Mouse (Mus musculus): ENCODE data around the gene Uchl5. TPM values are rescaled to one million over a fixed set of nuclear protein-coding genes. Genes with fewer than 3 reads are reported as not detected.

The Uchl5 gene
- polyA plus RNA-seq, 1 experiment from 2014 or later: 74.6 TPM

DNA sequence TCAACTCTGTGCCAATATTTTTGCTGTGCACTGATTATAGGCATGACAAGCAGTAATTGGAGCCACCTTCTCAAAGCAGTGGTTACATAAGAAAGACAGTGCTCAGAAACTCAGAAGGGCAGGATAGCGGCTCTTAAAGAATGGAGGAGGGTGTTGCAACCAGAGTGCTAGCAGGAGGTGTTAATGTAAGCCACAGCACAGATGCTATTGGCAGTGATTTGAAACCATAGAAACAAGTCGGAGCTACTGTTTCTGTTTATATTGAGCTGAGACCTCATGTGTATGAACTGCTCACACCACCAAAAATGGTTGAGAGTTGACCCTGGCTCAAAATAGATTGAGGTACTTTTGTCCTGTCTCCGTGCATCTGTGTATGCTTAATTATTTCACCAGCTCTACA lies 53.6 kb downstream of the Uchl5 start:
- no peak overlapping the region for H3K9ac ChIP-seq (ENCODE audit: low read depth, low read length)
- no peaks in the 10 kb centered on the region for H3K4me1 ChIP-seq (replicated peaks; ENCODE audit: control insufficient read depth, insufficient read depth, low read length)
- DNase-seq (ENCODE audit: low spot score): no peak
- no peak overlapping the region for H3K27ac ChIP-seq (ENCODE audit: low read depth, low read length)
- H3K9me3 ChIP-seq (ENCODE audit: control insufficient read depth, low read length): no peaks in the 10 kb centered on the region
- no peak overlapping the region for H3K4me3 ChIP-seq (ENCODE audit: low read depth, low read length)
- ATAC-seq (ENCODE audit: low FRiP score): no peak
- H3K36me3 ChIP-seq (ENCODE audit: control insufficient read depth, insufficient read depth, low read length): no peaks in the 10 kb centered on the region
- H3K4me2 ChIP-seq (replicated peaks; ENCODE audit: low read depth, low read length): no peak overlapping the region
- 74% methylated on average over 3 of the region's 3 CpGs for WGBS
- no peaks in the 10 kb centered on the region for H3K27me3 ChIP-seq (ENCODE audit: control insufficient read depth, insufficient read depth, low read length)

DNA sequence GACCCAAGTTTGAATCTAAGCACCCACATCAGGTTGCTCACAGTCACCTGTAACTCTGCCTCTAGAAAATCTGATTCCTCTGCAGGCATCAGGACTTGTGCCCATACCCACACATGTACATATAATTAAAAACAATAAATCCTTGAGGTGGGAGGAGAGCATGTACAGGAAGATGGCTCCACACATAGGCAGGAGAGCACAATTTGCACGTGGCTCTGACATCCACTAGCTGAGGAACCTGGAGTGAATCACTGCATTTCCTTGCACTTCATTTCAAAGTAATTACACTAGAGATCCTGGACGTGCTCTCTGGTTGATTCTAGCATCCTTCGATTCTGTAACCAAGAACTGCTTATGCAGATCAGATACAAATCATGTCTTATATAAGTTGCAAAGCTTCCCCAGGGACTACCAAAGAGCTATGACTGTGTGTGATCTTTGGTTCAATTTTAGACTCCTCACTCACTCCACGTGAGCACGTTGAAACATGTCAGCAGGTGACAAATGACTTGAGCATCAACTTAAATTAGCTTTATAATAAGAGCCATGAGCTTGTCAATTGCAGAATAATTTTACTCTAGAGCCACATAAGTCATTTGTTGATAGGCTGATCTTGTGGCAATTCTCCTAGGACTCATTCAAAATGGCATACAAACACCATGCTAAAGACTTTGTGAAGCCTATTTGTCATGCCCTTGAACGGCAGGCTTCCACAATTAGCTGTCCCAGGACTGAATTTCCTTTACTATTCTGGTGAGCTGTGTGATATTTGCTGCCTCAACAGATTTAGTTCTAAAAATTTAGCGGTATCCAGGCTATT lies 59.5 kb downstream of the Uchl5 start:
- ATAC-seq (ENCODE audit: low FRiP score): peak; percentile 67
- Histone ChIP-seq H3K4me2 (replicated peaks; ENCODE audit: low read depth, low read length) (no peak overlapping the region), H3K9me3 (ENCODE audit: control insufficient read depth, low read length) (no peaks in the 10 kb centered on the region), H3K4me1 (replicated peaks; ENCODE audit: control insufficient read depth, insufficient read depth, low read length) (no peaks in the 10 kb centered on the region), H3K9ac (ENCODE audit: low read depth, low read length) (no peak overlapping the region), H3K4me3 (ENCODE audit: low read depth, low read length) (no peak overlapping the region), H3K27ac (ENCODE audit: low read depth, low read length) (no peak overlapping the region), H3K27me3 (ENCODE audit: control insufficient read depth, insufficient read depth, low read length) (no peaks in the 10 kb centered on the region), H3K36me3 (ENCODE audit: control insufficient read depth, insufficient read depth, low read length) (no peaks in the 10 kb centered on the region)
- DNase-seq (ENCODE audit: low spot score): no peak
- 53% methylated on average over 7 of the region's 7 CpGs for WGBS

DNA sequence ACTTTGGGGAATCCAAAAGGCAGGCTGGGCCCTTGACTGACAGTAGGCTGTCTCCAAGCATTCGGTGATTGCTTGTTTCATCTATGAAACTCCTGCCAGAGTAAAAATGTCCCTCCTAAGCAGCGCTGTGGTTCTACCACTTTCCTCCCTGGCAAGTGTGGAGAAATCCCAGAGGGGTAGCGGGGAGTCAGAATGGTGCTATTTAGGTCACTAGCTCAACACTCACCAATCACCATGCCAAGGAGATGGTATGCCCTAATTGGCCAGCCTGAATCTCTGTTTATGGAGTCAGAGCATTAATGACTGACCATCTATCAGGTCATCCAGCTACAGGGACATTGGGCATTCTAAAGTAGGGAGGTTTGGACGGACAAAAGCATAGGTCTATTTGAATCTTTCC lies 60.6 kb downstream of the Uchl5 start:
- WGBS: 91% methylated on average over 4 of the region's 4 CpGs
- Histone ChIP-seq H3K36me3 (ENCODE audit: control insufficient read depth, insufficient read depth, low read length) (no peaks in the 10 kb centered on the region), H3K9me3 (ENCODE audit: control insufficient read depth, low read length) (no peaks in the 10 kb centered on the region), H3K4me3 (ENCODE audit: low read depth, low read length) (no peak overlapping the region), H3K4me1 (replicated peaks; ENCODE audit: control insufficient read depth, insufficient read depth, low read length) (no peaks in the 10 kb centered on the region), H3K4me2 (replicated peaks; ENCODE audit: low read depth, low read length) (no peak overlapping the region), H3K9ac (ENCODE audit: low read depth, low read length) (no peak overlapping the region), H3K27me3 (ENCODE audit: control insufficient read depth, insufficient read depth, low read length) (no peaks in the 10 kb centered on the region), H3K27ac (ENCODE audit: low read depth, low read length) (no peak overlapping the region)
- ATAC-seq (ENCODE audit: low FRiP score): no peak
- DNase-seq (ENCODE audit: low spot score): no peak

DNA sequence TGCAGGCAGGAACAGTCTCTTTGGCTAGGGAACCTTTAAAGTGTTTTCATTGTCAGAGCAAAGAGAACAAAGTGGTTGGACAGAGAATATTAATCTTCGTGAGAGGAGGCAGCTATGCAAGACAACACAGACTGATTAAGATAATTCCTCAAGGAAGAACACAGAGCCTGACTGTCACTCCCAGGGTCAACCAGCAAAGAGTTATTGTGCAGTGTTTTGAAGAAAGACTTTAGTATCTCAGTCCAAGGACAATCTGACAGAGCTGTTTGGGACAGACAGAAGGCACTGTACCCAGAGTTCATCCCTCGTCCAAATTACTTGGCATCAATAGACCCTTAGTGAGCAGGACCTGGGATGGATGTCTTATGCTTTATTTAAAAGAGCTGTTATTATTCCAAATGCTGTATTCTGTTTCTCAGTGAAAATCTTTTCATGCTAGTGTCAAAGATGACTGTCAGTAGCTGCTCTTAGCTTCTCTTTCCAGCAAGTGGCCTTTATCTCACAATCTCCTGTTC lies 61.9 kb downstream of the Uchl5 start:
- Histone ChIP-seq H3K4me2 (replicated peaks; ENCODE audit: low read depth, low read length) (no peak overlapping the region), H3K36me3 (ENCODE audit: control insufficient read depth, insufficient read depth, low read length) (no peaks in the 10 kb centered on the region), H3K9ac (ENCODE audit: low read depth, low read length) (no peak overlapping the region), H3K4me1 (replicated peaks; ENCODE audit: control insufficient read depth, insufficient read depth, low read length) (no peaks in the 10 kb centered on the region), H3K4me3 (ENCODE audit: low read depth, low read length) (no peak overlapping the region), H3K27me3 (ENCODE audit: control insufficient read depth, insufficient read depth, low read length) (no peaks in the 10 kb centered on the region), H3K9me3 (ENCODE audit: control insufficient read depth, low read length) (no peaks in the 10 kb centered on the region), H3K27ac (ENCODE audit: low read depth, low read length) (no peak overlapping the region)
- ATAC-seq (ENCODE audit: low FRiP score): no peak
- 64% methylated on average over 2 of the region's 2 CpGs for WGBS
- no peak for DNase-seq (ENCODE audit: low spot score)

DNA sequence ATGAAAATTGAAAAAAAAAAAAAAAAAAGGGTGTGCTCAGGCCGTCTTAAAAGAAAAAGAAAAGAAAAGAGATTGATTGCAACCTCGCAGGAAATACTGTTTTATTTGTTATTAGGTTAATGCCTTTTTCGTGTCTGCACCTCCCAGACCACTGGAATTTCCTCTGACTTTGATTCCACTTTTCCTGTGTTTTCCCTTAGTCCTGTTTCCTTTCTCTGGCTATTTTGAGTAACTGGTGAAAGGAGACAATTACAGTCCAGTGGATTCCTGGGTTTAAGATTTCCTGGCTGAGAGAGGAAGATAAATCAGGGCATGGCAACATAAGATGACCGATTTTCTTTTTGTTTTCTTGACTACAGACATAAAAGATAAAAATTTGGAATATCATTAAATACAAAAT lies 75.3 kb downstream of the Uchl5 start:
- no peaks in the 10 kb centered on the region for H3K27me3 ChIP-seq (ENCODE audit: control insufficient read depth, insufficient read depth, low read length)
- no peak overlapping the region for H3K4me2 ChIP-seq (replicated peaks; ENCODE audit: low read depth, low read length)
- DNase-seq (ENCODE audit: low spot score): no peak
- WGBS: 67% methylated on average over 4 of the region's 4 CpGs
- no peaks in the 10 kb centered on the region for H3K9me3 ChIP-seq (ENCODE audit: control insufficient read depth, low read length)
- no peak overlapping the region for H3K4me3 ChIP-seq (ENCODE audit: low read depth, low read length)
- no peaks in the 10 kb centered on the region for H3K36me3 ChIP-seq (ENCODE audit: control insufficient read depth, insufficient read depth, low read length)
- H3K9ac ChIP-seq (ENCODE audit: low read depth, low read length): no peak overlapping the region
- no peak overlapping the region for H3K27ac ChIP-seq (ENCODE audit: low read depth, low read length)
- ATAC-seq (ENCODE audit: low FRiP score): no peak
- H3K4me1 ChIP-seq (replicated peaks; ENCODE audit: control insufficient read depth, insufficient read depth, low read length): no peaks in the 10 kb centered on the region

DNA sequence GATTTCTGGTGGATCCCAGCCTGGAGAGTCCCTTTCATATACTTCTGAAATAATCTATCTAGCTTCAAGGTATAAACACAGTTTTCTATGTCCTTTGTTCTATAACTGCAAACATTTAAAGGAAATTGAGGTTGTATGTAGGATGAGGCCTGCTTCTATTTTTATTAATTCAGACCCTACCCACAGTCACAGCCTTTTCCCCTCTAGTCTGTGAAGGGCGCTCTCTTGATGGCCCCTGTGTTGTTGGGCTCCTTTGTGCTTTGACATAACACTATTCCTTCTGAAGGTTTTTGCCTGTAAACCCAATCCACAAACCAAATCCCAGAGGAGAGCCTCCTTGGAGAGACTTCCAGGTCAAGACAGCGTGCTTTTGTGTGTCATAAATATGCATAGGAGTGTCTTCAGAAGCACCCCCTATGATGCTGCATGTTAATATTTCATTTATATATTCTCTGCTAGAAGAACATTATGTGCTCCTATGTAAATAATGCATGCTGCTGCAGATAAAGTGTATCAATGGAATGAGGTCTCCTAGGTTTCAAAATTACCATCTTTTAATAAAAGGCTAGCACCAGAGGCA lies 75.8 kb downstream of the Uchl5 start:
- DNase-seq (ENCODE audit: low spot score) (no peak), ATAC-seq (ENCODE audit: low FRiP score) (peak; percentile 25; the same call in 1 of the 2 replicates)
- no peaks in the 10 kb centered on the region for H3K4me1 ChIP-seq (replicated peaks; ENCODE audit: control insufficient read depth, insufficient read depth, low read length)
- no peak overlapping the region for H3K9ac ChIP-seq (ENCODE audit: low read depth, low read length)
- no peak overlapping the region for H3K27ac ChIP-seq (ENCODE audit: low read depth, low read length)
- H3K9me3 ChIP-seq (ENCODE audit: control insufficient read depth, low read length): no peaks in the 10 kb centered on the region
- H3K27me3 ChIP-seq (ENCODE audit: control insufficient read depth, insufficient read depth, low read length): no peaks in the 10 kb centered on the region
- H3K4me2 ChIP-seq (replicated peaks; ENCODE audit: low read depth, low read length): no peak overlapping the region
- H3K4me3 ChIP-seq (ENCODE audit: low read depth, low read length): no peak overlapping the region
- WGBS: 73% methylated on average over 2 of the region's 2 CpGs
- no peaks in the 10 kb centered on the region for H3K36me3 ChIP-seq (ENCODE audit: control insufficient read depth, insufficient read depth, low read length)

DNA sequence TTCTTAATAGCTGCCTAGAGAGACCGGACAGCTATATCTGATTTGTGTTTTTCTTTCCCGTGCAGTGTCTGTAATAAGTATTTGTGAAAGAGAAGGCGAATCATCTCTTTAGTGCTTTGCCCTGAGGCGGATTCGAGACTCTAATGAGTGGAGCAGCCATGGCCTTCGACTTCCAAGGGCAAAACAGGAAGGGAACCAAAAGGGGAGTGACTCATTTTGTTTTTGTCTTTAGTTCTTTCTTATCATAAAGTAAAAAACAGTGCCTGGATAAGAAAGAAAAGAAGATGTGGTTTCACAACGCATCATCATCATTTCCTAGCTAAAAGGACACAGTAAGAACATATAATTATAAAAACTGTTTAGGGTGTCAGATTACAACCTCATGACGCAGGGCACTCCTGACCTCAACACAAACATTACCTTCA lies 76.6 kb downstream of the Uchl5 start:
- no peaks in the 10 kb centered on the region for H3K27me3 ChIP-seq (ENCODE audit: control insufficient read depth, insufficient read depth, low read length)
- no peak overlapping the region for H3K4me2 ChIP-seq (replicated peaks; ENCODE audit: low read depth, low read length)
- H3K9ac ChIP-seq (ENCODE audit: low read depth, low read length): no peak overlapping the region
- DNase-seq (ENCODE audit: low spot score): no peak
- ATAC-seq (ENCODE audit: low FRiP score): peak; percentile 33; the same call in 1 of the 2 replicates
- H3K27ac ChIP-seq (ENCODE audit: low read depth, low read length): no peak overlapping the region
- H3K9me3 ChIP-seq (ENCODE audit: control insufficient read depth, low read length): no peaks in the 10 kb centered on the region
- 74% methylated on average over 8 of the region's 8 CpGs for whole genome bisulfite sequencing
- H3K4me1 ChIP-seq (replicated peaks; ENCODE audit: control insufficient read depth, insufficient read depth, low read length): no peaks in the 10 kb centered on the region
- no peaks in the 10 kb centered on the region for H3K36me3 ChIP-seq (ENCODE audit: control insufficient read depth, insufficient read depth, low read length)
- no peak overlapping the region for H3K4me3 ChIP-seq (ENCODE audit: low read depth, low read length)

DNA sequence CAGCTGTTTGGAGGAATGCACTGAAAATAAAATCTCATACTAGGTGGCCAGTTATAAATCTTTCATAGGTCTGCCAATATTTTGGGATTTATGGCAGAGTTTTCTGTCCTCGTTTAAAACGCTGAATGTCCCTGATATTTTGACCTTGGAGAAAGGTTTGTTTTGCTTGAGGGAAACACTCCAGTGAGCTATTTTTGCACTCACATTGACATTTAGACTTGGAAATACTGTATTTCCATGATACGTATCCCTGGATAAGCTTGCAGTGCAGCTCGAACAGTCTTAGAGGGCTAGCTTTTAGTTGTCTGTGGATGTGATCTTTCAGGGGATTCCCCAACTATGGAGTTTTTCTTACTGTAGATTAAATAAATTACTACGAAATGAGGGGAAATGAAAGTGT lies 78.6 kb downstream of the Uchl5 start:
- no peak overlapping the region for H3K4me2 ChIP-seq (replicated peaks; ENCODE audit: low read depth, low read length)
- no peak overlapping the region for H3K4me3 ChIP-seq (ENCODE audit: low read depth, low read length)
- no peak overlapping the region for H3K27ac ChIP-seq (ENCODE audit: low read depth, low read length)
- H3K9ac ChIP-seq (ENCODE audit: low read depth, low read length): no peak overlapping the region
- H3K27me3 ChIP-seq (ENCODE audit: control insufficient read depth, insufficient read depth, low read length): no peaks in the 10 kb centered on the region
- H3K4me1 ChIP-seq (replicated peaks; ENCODE audit: control insufficient read depth, insufficient read depth, low read length): no peaks in the 10 kb centered on the region
- no peak for ATAC-seq (ENCODE audit: low FRiP score)
- 91% methylated on average over 5 of the region's 5 CpGs for WGBS
- H3K9me3 ChIP-seq (ENCODE audit: control insufficient read depth, low read length): no peaks in the 10 kb centered on the region
- DNase-seq (ENCODE audit: low spot score): no peak
- H3K36me3 ChIP-seq (ENCODE audit: control insufficient read depth, insufficient read depth, low read length): no peaks in the 10 kb centered on the region

Data from hindbrain, embryonic 11.5 days (tissue).